Mouse (Mus musculus) CH12.LX (cell line): ENCODE results near the gene Fcrlb. TPM values are rescaled to one million over a fixed set of nuclear protein-coding genes. Genes with fewer than 3 reads are reported as not detected.

Experiments
- DNase-seq: peaks from one replicate; pipeline ENCODE4 v3.0.0-alpha.2; 2013; ENCODE audit errors: extremely low read depth
- H3K27ac ChIP-seq: 2 replicates; pipeline ENCODE4 v1.5.1; 2012; ENCODE audit warnings: low read depth, mild to moderate bottlenecking, control low read depth, moderate library complexity; ENCODE audit not compliant: insufficient read depth
- H3K27me3 ChIP-seq: replicated peaks from 2 replicates; pipeline ENCODE3; 2012; ENCODE audit warnings: inconsistent platforms
- H3K36me3 ChIP-seq, 2 experiments: replicated peaks in 1 of 2; 2 replicates each; pipeline versions ENCODE3 to v1.6.1; 2012; ENCODE audit warnings: inconsistent platforms in 1 of 2, low read length in 1 of 2, mild to moderate bottlenecking in 1 of 2, mixed read lengths in 1 of 2, moderate library complexity in 1 of 2; ENCODE audit not compliant: control insufficient read depth in 1 of 2, insufficient read depth in 1 of 2
- H3K4me1 ChIP-seq, 2 experiments: 2 replicates each; pipeline ENCODE4 v1.6.1; 2012; ENCODE audit warnings: inconsistent platforms in 1 of 2, moderate library complexity in 1 of 2; ENCODE audit not compliant: insufficient read depth in 2 of 2, control insufficient read depth in 1 of 2
- H3K4me2 ChIP-seq: 2 replicates; pipeline ENCODE4 v1.6.1; 2012; ENCODE audit warnings: low read depth, mild to moderate bottlenecking, control low read depth; ENCODE audit not compliant: poor library complexity, insufficient read depth, severe bottlenecking
- H3K4me3 ChIP-seq, 3 experiments: fragments of 150-350 bp in 1 of 3; sonication (generic) in 1 of 3; replicated peaks in 1 of 3; 2 replicates each; pipeline versions ENCODE3 to v1.5.1; 2011 to 2012; ENCODE audit warnings: low read depth in 2 of 3, low read length in 2 of 3, mild to moderate bottlenecking in 2 of 3, moderate library complexity in 2 of 3, control low read depth in 1 of 3, improper control_type of control experiment in 1 of 3, inconsistent platforms in 1 of 3, mixed read lengths in 1 of 3; ENCODE audit not compliant: poor library complexity in 1 of 3
- H3K79me2 ChIP-seq: replicated peaks from 2 replicates; pipeline ENCODE4 v1.6.1; 2012; ENCODE audit warnings: mild to moderate bottlenecking, moderate library complexity; ENCODE audit not compliant: control insufficient read depth, poor library complexity, insufficient read depth, severe bottlenecking; ENCODE audit errors: extremely low read depth
- H3K9ac ChIP-seq: 2 replicates; pipeline ENCODE4 v1.6.1; 2012; ENCODE audit warnings: low read depth, mild to moderate bottlenecking, control low read depth, moderate library complexity; ENCODE audit not compliant: insufficient read depth
- H3K9me3 ChIP-seq: replicated peaks from 2 replicates; pipeline ENCODE3; 2012; ENCODE audit warnings: low read length, inconsistent platforms, mixed read lengths
- BHLHE40 ChIP-seq: IDR thresholded peaks from 2 replicates; pipeline ENCODE4 v1.6.1; 2011; ENCODE audit warnings: mild to moderate bottlenecking, low read depth, low read length, improper control_type of control experiment
- CHD1 ChIP-seq: IDR thresholded peaks from 2 replicates; pipeline ENCODE4 v1.6.1; 2012; ENCODE audit warnings: low read depth, low read length, improper control_type of control experiment, inconsistent platforms
- CTCF ChIP-seq, 2 experiments: IDR thresholded peaks in 1 of 2; conservative IDR thresholded peaks in 1 of 2; 2 replicates each; pipeline ENCODE4 v1.5.1; 2011 to 2012; ENCODE audit warnings: low read depth in 2 of 2, low read length in 2 of 2, improper control_type of control experiment in 1 of 2, inconsistent platforms in 1 of 2, mild to moderate bottlenecking in 1 of 2, moderate library complexity in 1 of 2
- ETS1 ChIP-seq: conservative IDR thresholded peaks from 2 replicates; pipeline ENCODE4 v1.6.1; 2012; ENCODE audit warnings: low read depth, mild to moderate bottlenecking, inconsistent platforms, low read length, improper control_type of control experiment, moderate library complexity
- MAFK ChIP-seq: IDR thresholded peaks from 2 replicates; pipeline ENCODE4 v1.6.1; 2011; ENCODE audit warnings: low read length, improper control_type of control experiment; ENCODE audit not compliant: insufficient replicate concordance
- MAX ChIP-seq: IDR thresholded peaks from 2 replicates; pipeline ENCODE4 v1.6.1; 2011; ENCODE audit warnings: low read length, improper control_type of control experiment
- MEF2A ChIP-seq: IDR thresholded peaks from 2 replicates; pipeline ENCODE4 v1.6.1; 2014; ENCODE audit warnings: low read depth, mild to moderate bottlenecking, inconsistent platforms, low read length, improper control_type of control experiment, borderline replicate concordance
- MXI1 ChIP-seq: IDR thresholded peaks from 2 replicates; pipeline ENCODE4 v1.6.1; 2011; ENCODE audit warnings: mild to moderate bottlenecking, low read depth, low read length, improper control_type of control experiment
- POLR2AphosphoS2 ChIP-seq: IDR thresholded peaks from 2 replicates; pipeline ENCODE4 v1.6.1; 2011; ENCODE audit warnings: low read depth, low read length, improper control_type of control experiment
- RCOR1 ChIP-seq: conservative IDR thresholded peaks from 2 replicates; pipeline ENCODE4 v1.6.1; 2012; ENCODE audit warnings: low read depth, mild to moderate bottlenecking, inconsistent platforms, low read length, improper control_type of control experiment
- SMC3 ChIP-seq: IDR thresholded peaks from 2 replicates; pipeline ENCODE4 v1.6.1; 2011; ENCODE audit warnings: low read depth, low read length, improper control_type of control experiment
- TBP ChIP-seq: conservative IDR thresholded peaks from 2 replicates; pipeline ENCODE4 v1.6.1; 2011; ENCODE audit warnings: low read depth, low read length, improper control_type of control experiment
- UBTF ChIP-seq: IDR thresholded peaks from 2 replicates; pipeline ENCODE4 v1.6.1; 2012; ENCODE audit warnings: low read depth, mild to moderate bottlenecking, inconsistent platforms, low read length, improper control_type of control experiment, moderate library complexity
- USF1 ChIP-seq: IDR thresholded peaks from 2 replicates; pipeline ENCODE4 v1.6.1; 2014; ENCODE audit warnings: low read depth, mild to moderate bottlenecking, inconsistent platforms, low read length, improper control_type of control experiment
- USF2 ChIP-seq: conservative IDR thresholded peaks from 2 replicates; pipeline ENCODE4 v1.6.1; 2011; ENCODE audit warnings: low read depth, low read length, improper control_type of control experiment
- ZMIZ1 ChIP-seq: IDR thresholded peaks from 2 replicates; pipeline ENCODE4 v1.6.1; 2012; ENCODE audit warnings: low read depth, mild to moderate bottlenecking, inconsistent platforms, low read length, improper control_type of control experiment
- ZNF384 ChIP-seq: IDR thresholded peaks from 2 replicates; pipeline ENCODE4 v1.6.1; 2012; ENCODE audit warnings: low read depth, low read length, improper control_type of control experiment, inconsistent platforms
- dilution Hi-C: fragments of 300-500 bp; cut with MboI; formaldehyde crosslinking; loops from 2 replicates; pipeline ENCODE4 v1.14.3; 2020; ENCODE audit warnings: low sequenced_read_pairs; ENCODE audit not compliant: extremely low pct_unique_long_range_greater_than_20kb, extremely low pct_ligation_motif_present
- in situ Hi-C: fragments of 300-500 bp; cut with MboI; formaldehyde crosslinking; loops from 3 replicates; pipeline ENCODE4 v1.14.3; 2019; ENCODE audit warnings: low sequenced_read_pairs, low pct_ligation_motif_present, low pct_unique_long_range_greater_than_20kb, mixed read lengths
- polyA plus RNA-seq: library from polyadenylated mRNA; unstranded; fragments of >175 nt; gene quantifications from 2 replicates; pipeline ENCODE4 v1.2.1, GENCODE M21; 2012; ENCODE audit warnings: low read depth; ENCODE audit not compliant: insufficient read length
- total RNA-seq, 2 experiments: library from RNA; depleted of rRNA; stranded (reverse); fragments of 300-350 nt in 1 of 2; fragments of >200 nt in 1 of 2; gene quantifications; 2 replicates each; pipeline ENCODE4 v1.2.3; 2012 to 2014

Gene Fcrlb
- total and polyA plus RNA-seq, 3 experiments: not detected

GRCm38 (mm10) chr1:170864234-170864633 is 48.5 kb downstream of the Fcrlb start:
- H3K27ac ChIP-seq: peak overlapping the region; percentile 77

GRCm38 (mm10) chr1:170863033-170863432 is 49.7 kb downstream of the Fcrlb start:
- peaks cover 19 to 63% of the 10 kb centered on the region in 2 experiments for H3K4me1 ChIP-seq
- H3K4me3 ChIP-seq: peak overlapping the region in 2 of 3 experiments; percentile 28 to 37
- TF ChIP-seq BHLHE40: peak; percentile 71
- peak; percentile 79 for TF ChIP-seq ZNF384
- TF ChIP-seq UBTF: no peak
- TF ChIP-seq USF2: no peak
- 0 out of 2 replicates have a peak, but pooled peaks have one; percentile 43 for TF ChIP-seq MXI1
- TF ChIP-seq ETS1: peak; percentile 33
- 0 out of 2 replicates have a peak, but pooled peaks have one; percentile 34 for TF ChIP-seq MAFK
- in situ Hi-C loops: no loop called here
- H3K4me2 ChIP-seq: peak overlapping the region; percentile 94
- H3K27ac ChIP-seq: peak overlapping the region; percentile 97
- peak overlapping the region; percentile 82 for H3K9ac ChIP-seq
- no peaks in the 10 kb centered on the region for H3K27me3 ChIP-seq
- H3K9me3 ChIP-seq: no peaks in the 10 kb centered on the region
- peaks cover 0 to 12% of the 10 kb centered on the region in 2 experiments for H3K36me3 ChIP-seq
- dilution Hi-C loops: no loop called here
- peaks cover 93% of the 10 kb centered on the region for H3K79me2 ChIP-seq
- DNase-seq: no peak

More at GRCm38 (mm10) chr1:170864234-170864633, 48.5 kb downstream of the Fcrlb start:
- no peak for DNase-seq
- H3K4me1 ChIP-seq: peaks cover 17 to 54% of the 10 kb centered on the region in 2 experiments
- peak overlapping the region; percentile 31; the same call in 1 of the 2 replicates for H3K9ac ChIP-seq
- in situ Hi-C loops: no loop called here
- no peaks in the 10 kb centered on the region for H3K27me3 ChIP-seq
- peak overlapping the region; percentile 94 for H3K4me2 ChIP-seq
- no peaks in the 10 kb centered on the region for H3K9me3 ChIP-seq
- peak overlapping the region in 2 of 3 experiments; percentile 5 to 37 for H3K4me3 ChIP-seq
- no peak for TF ChIP-seq ETS1
- peak; percentile 59; the same call in 1 of the 2 replicates for TF ChIP-seq CHD1
- no peak for TF ChIP-seq MAFK
- no peak for TF ChIP-seq MXI1
- 0 out of 2 replicates have a peak, but pooled peaks have one; percentile 41 for TF ChIP-seq POLR2AphosphoS2
- TF ChIP-seq TBP: no peak
- 0 out of 2 replicates have a peak, but pooled peaks have one; percentile 31 for TF ChIP-seq ZNF384
- peaks cover 85% of the 10 kb centered on the region for H3K79me2 ChIP-seq
- H3K36me3 ChIP-seq: peaks cover 0 to 13% of the 10 kb centered on the region in 2 experiments
- dilution Hi-C loops: no loop called here

GRCm38 (mm10) chr1:170862435-170862717 is 50.4 kb downstream of the Fcrlb start:
- no peak for DNase-seq
- dilution Hi-C loops (no loop called here), in situ Hi-C loops (no loop called here)
- Histone ChIP-seq H3K27ac (peak overlapping the region; percentile 97), H3K27me3 (no peaks in the 10 kb centered on the region), H3K4me2 (peak overlapping the region; percentile 94), H3K4me1 (peaks cover 22 to 70% of the 10 kb centered on the region in 2 experiments), H3K4me3 (peak overlapping the region; percentile 26 to 37 (median 28))
- no peak for TF ChIP-seq ZNF384
- TF ChIP-seq POLR2AphosphoS2: no peak
- TF ChIP-seq CTCF (conservative IDR thresholded peaks at IDR 0.05 in 1 of 2, IDR thresholded peaks at IDR 0.05 in 1 of 2; ENCODE audit: low read depth in 2 of 2, low read length in 2 of 2): no peak
- no peak for TF ChIP-seq ZMIZ1
- TF ChIP-seq USF2: no peak
- no peak for TF ChIP-seq MAX
- TF ChIP-seq RCOR1: no peak
- no peak for TF ChIP-seq ETS1
- TF ChIP-seq SMC3: no peak
- no peak for TF ChIP-seq MEF2A
- TF ChIP-seq USF1: no peak
- TF ChIP-seq, all 38 proteins: peak for 0
- Histone ChIP-seq H3K79me2 (peaks cover 94% of the 10 kb centered on the region), H3K36me3 (peaks cover 0 to 13% of the 10 kb centered on the region in 2 experiments), H3K9ac (peak overlapping the region; percentile 82), H3K9me3 (no peaks in the 10 kb centered on the region)
